Mouse (Mus musculus) activated CD4-positive, CD25-positive, alpha-beta regulatory T cell, adult 4 months (primary cell): Measurements from ENCODE around the gene Sirt7. TPM values are rescaled to one million over a fixed set of nuclear protein-coding genes. Genes with fewer than 3 reads are reported as not detected.
A peak's percentile ranks its signal among the peaks of the same experiment; 100 is the strongest.

Source experiments
- ATAC-seq: one replicate; pipeline ENCODE4 v1.8.0; 2017
- polyA plus RNA-seq, 2 experiments: library from polyadenylated mRNA; unstranded; fragments of 100-300 nt; shearing (Covaris generic); gene quantifications; one replicate each; pipeline ENCODE4 v1.2.1; 2017

The Sirt7 gene
- polyA plus RNA-seq = 10 to 100 TPM; 50.8 to 61.8 TPM

DNA sequence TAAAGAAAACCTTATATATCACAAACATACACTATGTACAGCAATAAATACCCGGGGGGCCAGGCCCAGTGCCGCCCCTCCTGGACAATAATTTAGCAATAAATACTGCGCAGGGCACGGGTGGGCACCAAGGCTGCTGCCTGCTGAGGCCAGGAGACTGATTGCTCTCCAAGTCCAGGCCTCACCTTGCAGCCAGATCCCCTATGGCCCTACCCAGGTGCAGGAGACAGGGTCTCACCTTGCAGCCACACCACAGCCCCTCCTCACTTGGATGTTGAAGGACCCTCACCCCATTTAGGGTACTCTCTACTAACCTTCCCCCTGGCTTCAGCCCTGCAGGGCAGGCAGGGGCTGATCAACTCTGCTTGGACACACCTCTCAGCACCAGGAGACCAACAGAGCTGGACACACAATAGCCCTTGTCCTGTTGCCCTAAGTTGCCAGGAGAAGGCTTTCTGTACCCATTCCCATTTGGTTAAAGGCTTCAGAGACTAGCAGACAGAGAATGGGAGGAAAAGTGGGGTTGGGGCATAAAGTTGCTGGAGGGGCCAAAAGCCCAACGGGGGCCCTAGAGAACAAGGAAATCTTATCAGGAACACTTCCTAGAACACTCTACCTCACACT, at the start of gene Sirt7:
TSS of gene Sirt7 (minus strand) at position 89 of the 624 bp plus-strand sequence.
- ATAC-seq = no peak

DNA sequence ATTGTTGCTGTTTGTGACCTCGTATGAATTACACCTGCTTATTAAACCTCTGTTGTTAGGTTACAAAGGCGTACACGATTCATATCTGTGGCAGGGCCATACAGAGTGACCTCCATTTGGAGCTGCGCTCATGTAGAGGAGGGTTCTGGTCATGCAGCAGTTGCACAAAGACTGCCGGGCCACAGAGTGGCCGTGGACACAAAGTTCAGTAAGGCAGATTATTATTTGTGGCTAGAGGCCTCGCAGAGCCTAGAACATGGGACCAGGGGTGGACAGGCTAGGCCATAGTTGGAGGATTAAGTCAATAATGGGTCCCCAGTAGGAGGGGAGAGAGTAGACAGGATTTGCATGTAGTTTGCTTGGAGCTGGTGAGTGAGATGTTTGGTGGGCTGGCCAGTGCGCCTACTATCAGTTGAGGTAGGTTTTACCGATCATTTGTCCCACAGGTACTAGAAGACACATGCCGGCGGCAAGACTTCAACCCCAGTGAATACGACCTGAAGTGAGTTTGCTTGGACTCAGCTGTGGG, 48.6 kb upstream of the Sirt7 start:
- ATAC-seq = no peak

- peak; percentile 85 for ATAC-seq
Measured at GRCm38 (mm10) chr11:120672687-120673593, 47.9 kb upstream of the Sirt7 start, which contains the start of gene Aspscr1. Gene Aspscr1, plus strand, starts transcription at chr11:120672973.

- ATAC-seq = no peak
Measured at GRCm38 (mm10) chr11:120666617-120667016, 41.6 kb upstream of the Sirt7 start.

DNA sequence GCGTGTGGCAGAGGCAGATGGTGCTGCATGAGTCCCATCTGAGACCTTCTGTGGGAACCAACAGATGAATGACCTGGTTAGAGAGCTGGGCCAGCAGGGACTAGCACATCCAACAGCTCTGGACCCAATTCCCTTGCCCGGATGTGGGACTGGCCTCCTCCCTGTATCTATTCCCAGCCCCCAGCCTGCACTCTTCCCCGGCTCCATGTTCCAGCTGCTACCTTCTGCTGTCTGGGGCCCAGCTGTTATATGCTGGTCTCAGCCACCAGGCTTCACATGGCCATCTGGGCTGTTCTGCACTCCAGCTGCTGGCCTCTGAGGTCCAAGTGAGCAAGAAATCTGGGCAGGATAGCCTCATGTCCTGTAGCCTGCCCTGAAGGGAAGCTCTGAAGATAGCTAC, 40.4 kb upstream of the Sirt7 start:
- ATAC-seq = no peak

DNA sequence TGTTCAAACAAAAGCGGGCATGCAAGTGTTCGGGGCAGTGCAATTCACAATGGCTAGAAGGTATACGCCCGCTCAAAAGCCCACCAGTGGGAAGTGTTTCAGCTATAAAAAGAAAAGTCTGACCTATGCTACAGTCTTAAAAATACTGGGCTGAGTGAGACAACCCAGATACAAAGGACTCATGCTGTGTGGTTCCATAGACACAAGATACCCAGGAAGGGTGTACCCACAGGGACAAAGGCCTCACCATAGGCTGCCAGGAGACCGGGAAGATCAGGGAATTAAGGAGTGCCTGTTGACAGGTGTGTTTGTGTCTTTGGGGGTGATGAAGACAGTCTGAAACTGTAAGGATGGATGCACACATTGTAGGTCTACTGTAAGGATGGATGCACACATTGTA, 38.7 kb upstream of the Sirt7 start:
- no peak for ATAC-seq

- no peak for ATAC-seq
Measured at GRCm38 (mm10) chr11:120662759-120663158, 37.7 kb upstream of the Sirt7 start.

- ATAC-seq = no peak
Measured at GRCm38 (mm10) chr11:120661076-120661460, 36.0 kb upstream of the Sirt7 start, which contains the start of gene Notum. Gene Notum, minus strand, starts transcription at chr11:120661175.

GRCm38 (mm10) chr11:120660301-120661075, 35.4 kb upstream of the Sirt7 start:
- ATAC-seq = no peak

DNA sequence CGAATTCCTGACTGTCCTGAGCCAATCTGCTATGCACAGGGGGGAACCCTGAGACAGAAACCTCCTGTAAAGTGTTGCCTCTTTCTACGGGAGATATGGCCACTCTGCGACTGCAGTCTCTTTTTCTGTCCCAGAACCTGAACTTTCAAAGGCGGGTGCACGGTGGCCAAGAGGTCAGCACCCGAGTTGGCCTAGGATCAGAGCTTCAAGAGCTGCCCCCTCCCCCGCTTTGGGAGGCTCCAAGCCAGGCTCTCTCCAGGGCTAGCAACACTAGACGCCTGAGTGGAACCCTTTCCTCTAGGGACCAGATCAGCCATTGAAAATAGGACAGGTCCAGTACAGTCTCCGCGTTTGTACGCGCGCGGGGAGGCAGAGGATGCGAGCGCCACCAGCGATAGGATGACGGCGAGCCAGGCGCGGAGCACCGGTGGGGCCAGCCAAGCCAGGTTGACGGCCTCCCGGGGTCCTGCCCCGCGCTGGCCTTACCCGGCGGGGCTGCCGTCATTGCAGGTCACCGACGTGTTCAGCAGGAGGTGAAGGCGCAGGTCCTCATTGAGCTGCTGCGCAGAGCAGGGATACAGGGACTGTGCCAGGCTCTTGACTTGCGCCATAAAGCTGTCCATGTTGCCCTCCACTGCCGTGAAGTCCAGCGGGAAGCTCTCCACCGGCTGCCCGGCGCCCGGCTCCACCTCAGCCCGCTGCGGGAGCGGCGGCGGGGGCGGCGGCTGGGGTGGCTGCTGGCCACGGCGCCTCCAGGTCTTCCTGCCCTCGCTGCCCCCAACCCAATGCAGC, 34.7 kb upstream of the Sirt7 start:
- no peak for ATAC-seq

DNA sequence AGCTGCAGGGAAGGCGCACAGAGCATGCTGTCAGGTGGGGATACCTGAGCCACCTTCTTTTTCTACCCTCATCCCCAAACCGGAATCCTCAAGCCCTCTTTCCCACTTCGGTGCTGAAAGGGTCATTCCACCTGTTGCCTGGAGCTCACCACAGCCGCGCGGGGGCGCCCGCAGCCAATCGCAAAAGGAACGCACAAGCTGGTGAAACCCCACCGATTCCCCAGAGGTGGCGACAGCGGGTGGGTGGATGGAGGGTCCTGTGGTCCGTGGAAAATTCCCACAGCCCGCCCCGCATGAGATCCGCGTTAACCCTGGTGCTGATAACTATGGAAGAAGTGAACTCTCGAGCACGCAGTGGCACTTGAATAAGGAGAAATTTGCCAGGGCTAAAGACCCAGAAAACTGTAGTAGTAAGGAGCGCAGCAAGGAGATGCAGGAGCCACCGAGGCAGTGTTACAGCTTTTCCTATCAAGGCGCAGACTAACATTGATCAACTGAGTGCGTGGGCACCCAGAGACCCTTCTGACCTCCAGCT, 33.9 kb upstream of the Sirt7 start:
- ATAC-seq = no peak

DNA sequence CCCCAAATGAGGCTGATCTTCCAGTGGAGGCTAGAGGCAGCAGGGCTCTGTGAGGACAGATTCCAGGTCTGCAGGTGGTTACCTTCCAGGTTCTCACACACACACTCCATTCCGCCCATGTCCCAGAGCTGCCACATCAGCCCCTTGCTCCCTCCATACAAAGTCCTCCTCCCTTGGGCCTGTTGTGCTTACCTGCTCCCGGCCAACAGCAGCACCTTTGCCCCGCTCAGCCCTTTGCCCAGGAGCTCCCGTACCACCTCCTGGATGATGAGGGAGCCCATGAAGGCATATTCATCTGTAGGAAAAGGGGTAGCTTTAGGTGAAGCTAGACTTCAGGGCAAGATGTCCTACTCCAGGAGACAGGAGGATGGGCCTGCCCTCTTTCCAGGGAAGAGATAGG, 32.3 kb upstream of the Sirt7 start:
- ATAC-seq = no peak

GRCm38 (mm10) chr11:120654741-120655140, 29.7 kb upstream of the Sirt7 start:
- ATAC-seq = no peak

DNA sequence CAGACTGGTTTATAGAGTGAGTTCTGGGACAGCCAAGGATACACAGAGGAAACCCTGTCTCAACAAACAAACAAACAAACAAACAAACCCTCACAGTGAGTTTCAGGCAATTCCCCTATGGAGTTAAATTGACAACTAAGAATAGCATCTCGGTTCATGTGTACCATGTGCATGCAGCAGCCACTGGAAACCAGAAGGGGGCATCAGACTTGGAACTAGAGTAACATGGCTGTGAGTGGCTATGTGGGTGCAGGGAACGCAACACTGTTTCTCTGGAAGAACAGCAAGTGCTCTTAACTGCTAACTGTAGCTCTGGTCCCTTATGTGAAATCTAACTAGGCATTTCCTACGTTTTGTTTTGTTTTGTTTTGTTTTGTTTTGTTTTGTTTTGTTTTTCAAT, 26.8 kb upstream of the Sirt7 start:
- no peak for ATAC-seq

DNA sequence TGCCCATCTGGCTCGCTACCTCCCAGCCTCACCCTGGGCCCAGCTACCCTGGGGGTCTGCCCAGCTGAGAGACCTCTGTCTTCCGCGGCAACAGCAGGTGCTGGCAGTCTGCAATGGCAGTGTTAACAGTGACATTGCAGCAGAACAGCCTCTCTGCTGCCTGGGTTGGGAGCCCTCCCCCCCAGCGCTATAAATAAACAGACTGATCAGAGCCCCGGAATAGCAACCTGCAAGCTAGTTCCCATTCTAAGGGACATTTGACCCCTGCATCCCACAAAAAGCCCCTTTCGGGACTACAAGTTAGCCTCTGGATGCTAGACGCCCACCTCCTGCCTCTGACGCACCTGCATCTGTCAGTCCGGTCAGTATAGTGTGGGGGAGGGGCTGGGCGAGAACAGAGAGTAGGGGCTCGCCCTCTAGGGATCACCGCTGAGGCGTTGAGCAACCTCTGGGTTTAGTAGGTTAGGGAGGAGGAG, 23.0 kb upstream of the Sirt7 start, which contains the start of gene Myadml2:
TSS of gene Myadml2 (minus strand) at position 158 of the 476 bp plus-strand sequence.
- ATAC-seq = no peak

GRCm38 (mm10) chr11:120647047-120647830, 22.2 kb upstream of the Sirt7 start:
- ATAC-seq = no peak

GRCm38 (mm10) chr11:120643601-120643987, 18.6 kb upstream of the Sirt7 start, which contains the start of gene Pycr1:
Gene Pycr1, minus strand, starts transcription at chr11:120643769.
- ATAC-seq = peak; percentile 99

DNA sequence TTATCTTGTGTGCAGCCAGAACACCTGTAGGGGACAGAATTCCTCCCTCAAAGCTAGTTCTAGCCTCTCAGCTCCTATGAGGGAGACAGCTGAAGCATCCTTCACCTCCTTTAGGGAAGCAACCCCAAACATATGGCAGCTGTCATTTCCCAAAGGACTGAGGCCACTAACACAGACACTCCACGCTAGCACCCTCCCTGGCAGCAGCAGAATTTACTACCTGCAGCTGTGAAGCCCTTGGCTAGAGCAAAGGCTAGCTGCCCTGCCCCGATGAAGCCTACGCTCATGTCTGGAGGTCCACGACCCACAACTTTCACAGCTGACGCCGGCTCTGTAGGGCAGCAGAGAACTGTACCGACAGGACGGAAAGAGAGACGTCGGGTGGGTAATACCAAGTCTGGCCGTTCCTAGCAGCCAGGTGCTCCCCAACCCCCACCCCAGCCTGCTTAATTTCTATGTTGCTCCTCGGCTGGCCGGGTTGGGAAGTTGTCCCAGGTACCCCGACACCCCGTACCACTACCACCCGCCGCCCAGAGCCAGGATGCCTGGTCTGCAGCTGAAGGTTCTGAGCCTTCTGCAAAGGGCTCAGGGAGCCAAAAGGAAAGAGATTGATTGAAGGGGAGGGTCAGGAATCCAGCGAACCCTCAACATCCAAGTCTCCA, 18.0 kb upstream of the Sirt7 start:
- no peak for ATAC-seq

- no peak for ATAC-seq
Measured at GRCm38 (mm10) chr11:120641869-120642268, 16.8 kb upstream of the Sirt7 start.

- ATAC-seq = no peak
Measured at GRCm38 (mm10) chr11:120641255-120641654, 16.2 kb upstream of the Sirt7 start.
